In the genomic region with DNA sequence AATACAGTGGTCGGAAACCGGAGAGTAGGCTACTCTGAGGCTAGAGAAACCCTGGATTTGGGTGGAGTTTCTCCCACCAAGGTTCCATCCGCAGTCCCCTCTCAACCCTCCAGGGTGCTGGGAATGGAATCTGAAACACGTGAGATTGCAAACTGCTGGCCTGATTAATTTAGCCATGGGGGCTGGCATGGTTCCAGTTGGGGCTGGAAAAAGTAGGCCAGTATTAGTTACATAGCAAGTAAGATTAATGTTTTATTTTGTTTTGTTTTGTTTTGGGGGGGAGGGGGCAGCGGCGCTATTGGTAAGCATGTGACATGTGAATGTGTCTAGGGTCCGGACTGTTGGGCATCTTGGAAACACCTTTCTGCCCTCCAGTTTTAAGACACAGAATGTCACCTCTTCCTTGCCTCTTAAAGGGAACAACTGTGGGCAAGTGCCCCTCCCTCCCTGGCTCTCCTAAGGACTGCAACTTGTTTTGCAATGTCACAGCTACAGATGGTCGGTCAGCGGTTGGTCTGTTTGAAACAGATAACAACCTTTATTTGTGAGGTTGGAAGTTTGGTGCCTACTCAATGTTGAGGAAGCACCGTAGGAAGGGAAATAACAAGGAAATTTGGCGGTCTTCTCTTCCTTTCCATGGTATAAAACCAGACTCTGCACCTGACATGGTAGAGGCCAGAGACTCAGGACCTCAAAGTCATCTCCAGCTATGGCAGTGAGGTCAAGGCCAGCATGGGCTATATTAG, we compare ENCODE assay signal across 8 mouse cellular contexts. TPM values are rescaled to one million over a fixed set of nuclear protein-coding genes. Genes with fewer than 3 reads are reported as not detected.
DNase-seq lines count a peak whose midpoint lies in the region; ATAC-seq and TF ChIP-seq lines count a peak whose summit lies in the region.

No protein-coding gene starts in this region.

- H3K9me3 ChIP-seq in liver, postnatal 0 days (ENCODE audit: low read length), result no peaks in the 10 kb centered on the region

- H3K36me3 ChIP-seq in heart, adult 2 months (ENCODE audit: control insufficient read depth, insufficient read depth, low read length), result no peaks in the 10 kb centered on the region
- H3K36me3 ChIP-seq in liver, postnatal 0 days (replicated peaks; ENCODE audit: insufficient read depth, low read length), result no peaks in the 10 kb centered on the region

- TF ChIP-seq CTCF in heart, adult 2 months (IDR thresholded peaks at IDR 0.05), result peak; percentile 35
- TF ChIP-seq CTCF in liver, postnatal 0 days (IDR thresholded peaks at IDR 0.05; ENCODE audit: low read depth), result no peak; the same call in 1 of the 2 replicates

- intact Hi-C loops in heart, adult 2 months (cut with DNase I), result loop anchor here (1.0 to 10.0 kb wide), 5 partner anchors 76 to 362 kb away; a partner anchor contains a TSS
- intact Hi-C loops in heart, postnatal 36 days (cut with DNase I), result loop anchor here (1.0 to 10.0 kb wide), 4 partner anchors 74 to 362 kb away; a partner anchor contains a TSS
- intact Hi-C loops in heart, postnatal 14 days (cut with DNase I), result loop anchor here (1.0 to 5.0 kb wide), 4 partner anchors 74 to 364 kb away; a partner anchor contains a TSS
- intact Hi-C loops in left cerebral cortex, postnatal 25 days (cut with DNase I), result loop anchor here (1.0 kb wide), 2 partner anchors 235 to 304 kb away; no protein-coding TSS in a partner anchor

- TF ChIP-seq POLR2A in heart, adult 2 months (IDR thresholded peaks at IDR 0.05; ENCODE audit: insufficient read depth, low read depth, low read length), result no peak

- no peaks in the 10 kb centered on the region for H3K79me2 ChIP-seq in heart, adult 2 months (replicated peaks; ENCODE audit: control insufficient read depth, insufficient read depth, low read length)

- H3K4me3 ChIP-seq in heart, adult 2 months, result no peak overlapping the region
- H3K4me3 ChIP-seq in liver, postnatal 0 days (ENCODE audit: low read depth, low read length), result 0 out of 2 replicates have a peak overlapping the region, but pooled peaks have one; percentile 17

- DNase-seq in heart, adult 2 months, result peak; percentile 28 to 30
- DNase-seq in heart, postnatal 36 days, result no peak
- peak; percentile 76 for DNase-seq in adrenal gland, postnatal 10 days
- DNase-seq in heart, postnatal 14 days, result peak; percentile 35 to 64
- DNase-seq in liver, postnatal 0 days, result peak; percentile 75
- no peak for DNase-seq in left cerebral cortex, postnatal 25 days (ENCODE audit: low spot score in 2 of 2)
- DNase-seq in layer of hippocampus, postnatal 10 days (ENCODE audit: low spot score in 2 of 2), result no peak
- no peak for DNase-seq in urinary bladder, postnatal 25 days (ENCODE audit: low spot score)

- no peak for TF ChIP-seq EP300 in heart, adult 2 months (IDR thresholded peaks at IDR 0.05; ENCODE audit: insufficient read depth, low read depth, low read length)
- peak; percentile 99 for TF ChIP-seq EP300 in liver, postnatal 0 days (IDR thresholded peaks at IDR 0.05; ENCODE audit: low read depth)

- WGBS in heart, adult 2 months, result 43% methylated on average over 11 of the region's 11 CpGs
- 38% methylated on average over 11 of the region's 11 CpGs for WGBS in liver, postnatal 0 days (ENCODE audit: insufficient replicate concordance)

- peak; percentile 75 for ATAC-seq in liver, postnatal 0 days

- H3K4me1 ChIP-seq in heart, adult 2 months (ENCODE audit: control insufficient read depth, insufficient read depth, low read length), result peaks cover 1% of the 10 kb centered on the region; the same call in 1 of the 2 replicates
- H3K4me1 ChIP-seq in liver, postnatal 0 days (ENCODE audit: insufficient read depth), result peaks cover 25% of the 10 kb centered on the region

- peak overlapping the region; percentile 61 for H3K4me2 ChIP-seq in liver, postnatal 0 days (ENCODE audit: low read depth, low read length)

- H3K27ac ChIP-seq in heart, adult 2 months, result peak overlapping the region; percentile 12; the same call in 1 of the 2 replicates
- H3K27ac ChIP-seq in liver, postnatal 0 days (ENCODE audit: low read depth), result peak overlapping the region; percentile 96

- H3K9ac ChIP-seq in heart, adult 2 months (ENCODE audit: low read depth, low read length), result no peak overlapping the region
- H3K9ac ChIP-seq in liver, postnatal 0 days (replicated peaks), result peak overlapping the region; percentile 31

- H3K27me3 ChIP-seq in heart, adult 2 months (ENCODE audit: control insufficient read depth, insufficient read depth, low read length), result no peaks in the 10 kb centered on the region
- H3K27me3 ChIP-seq in liver, postnatal 0 days (ENCODE audit: insufficient read depth, low read length), result no peaks in the 10 kb centered on the region

RNA-seq across cellular contexts. Expression of a gene that starts 5.2 kb away (rescaled TPM):
- under 1 TPM; 0.30 to 0.73 TPM for total RNA-seq in heart, adult 2 months (2021)
- 0.21 and 0.50 TPM in 2 replicates for polyA plus RNA-seq in heart, adult 2 months (2012; rRNA removed)
- 1 to 10 TPM; 1.1 to 1.8 TPM for total RNA-seq in heart, postnatal 36 days (2021)
- 1 to 10 TPM; 5.7 to 6.8 TPM for total RNA-seq in adrenal gland, postnatal 10 days (2021)
- total RNA-seq in heart, postnatal 14 days (2021), result 1 to 10 TPM; 1.3 to 1.4 TPM
- 8.2 and 9.7 TPM in 2 replicates for polyA plus RNA-seq in liver, postnatal 0 days (2015; fragmentation: Nextera tagmentation; extraction: Ambion mirVana)
- 1 to 10 TPM; 1.9 to 2.9 TPM for total RNA-seq in left cerebral cortex, postnatal 25 days (2021)
- 1 to 10 TPM; 3.2 to 5.1 TPM for total RNA-seq in layer of hippocampus, postnatal 10 days (2021)

Comparison
In these comparisons a context has a peak if more than half of its experiments do, and no peak if none do; other contexts are left out.
1. DNase-seq: peak in heart, adult 2 months (2 of 2), adrenal gland, postnatal 10 days (single experiment), heart, postnatal 14 days (2 of 2) and liver, postnatal 0 days (single experiment); none in heart, postnatal 36 days (0 of 2), left cerebral cortex, postnatal 25 days (0 of 2), layer of hippocampus, postnatal 10 days (0 of 2) and urinary bladder, postnatal 25 days (single experiment).